Mouse (Mus musculus) T-helper 2 cell (primary cell): Measurements from ENCODE around the gene Zfp956.
"Not testable (repeated sequence)": the region's sequence is repeated elsewhere in the genome, so short reads cannot be mapped to it uniquely, and the experiment has no call there.

Experiments
- in situ Hi-C: fragments of 300-600 bp; cut with MboI, MseI; formaldehyde crosslinking; loops from one replicate; pipeline ENCODE4 v1.15.1; 2025; ENCODE audit warnings: high pct_unique_total_duplicates

Zfp956 gene

DNA sequence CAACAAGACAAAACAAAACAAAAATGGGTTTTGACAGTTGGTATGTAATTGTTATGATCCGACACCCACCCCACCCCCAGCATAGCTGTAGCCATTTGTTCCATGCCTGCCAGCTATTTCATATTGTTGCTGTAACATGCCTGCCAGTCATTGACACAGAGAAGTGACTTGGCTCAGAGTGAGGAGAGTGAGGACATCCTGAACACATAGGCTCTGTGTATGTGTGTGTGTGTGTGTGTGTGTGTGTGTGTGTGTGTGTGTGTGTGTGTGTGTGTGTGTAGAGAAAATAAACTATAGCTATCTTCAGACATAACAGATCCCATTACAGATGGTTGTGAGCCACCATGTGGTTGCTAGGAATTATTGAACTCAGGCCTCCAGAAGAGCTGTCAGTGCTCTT, 15.0 kb downstream of the Zfp956 start:
- in situ Hi-C loops, result not testable (repeated sequence)

DNA sequence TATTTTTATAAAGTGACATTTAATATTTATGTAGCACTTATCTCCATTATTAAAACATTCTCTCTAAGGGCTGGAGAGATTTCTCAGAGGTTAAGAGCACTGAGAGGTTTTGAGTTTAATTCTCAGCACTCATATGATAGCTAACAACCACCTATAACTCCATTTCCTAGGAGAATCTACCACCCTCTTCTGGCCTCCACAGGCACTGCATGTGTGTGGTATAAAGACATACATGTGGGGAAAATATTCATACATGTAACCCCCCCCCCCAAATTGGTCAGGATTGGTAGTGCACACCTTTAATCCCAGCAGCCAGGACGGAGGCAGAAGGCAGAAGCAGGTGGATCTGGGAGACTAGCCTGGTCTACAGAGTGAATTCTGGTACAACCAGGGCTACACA, 21.4 kb downstream of the Zfp956 start:
- in situ Hi-C loops, result no loop called here

DNA sequence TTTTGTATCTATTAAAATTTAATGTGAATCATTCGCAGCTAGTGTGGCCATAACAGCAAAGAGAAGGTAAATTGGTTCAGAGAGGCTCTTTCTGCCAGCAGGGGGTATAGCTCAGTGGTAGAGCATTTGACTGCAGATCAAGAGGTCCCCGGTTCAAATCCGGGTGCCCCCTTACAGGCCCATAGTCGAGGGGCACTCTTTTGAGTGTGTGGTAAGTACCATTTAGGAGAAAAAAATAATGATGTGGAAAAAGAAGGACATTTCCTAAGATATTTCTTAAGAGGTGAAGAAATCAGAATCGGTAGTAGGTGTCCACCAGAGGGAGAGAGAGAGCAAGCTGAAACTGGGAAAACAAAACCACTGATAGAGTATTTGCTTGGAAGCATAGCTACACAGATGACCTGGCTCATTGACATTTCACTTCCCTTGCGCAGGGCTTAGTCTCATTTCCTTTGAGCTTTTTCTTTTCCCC, 25.7 kb downstream of the Zfp956 start:
- in situ Hi-C loops, result no loop called here

DNA sequence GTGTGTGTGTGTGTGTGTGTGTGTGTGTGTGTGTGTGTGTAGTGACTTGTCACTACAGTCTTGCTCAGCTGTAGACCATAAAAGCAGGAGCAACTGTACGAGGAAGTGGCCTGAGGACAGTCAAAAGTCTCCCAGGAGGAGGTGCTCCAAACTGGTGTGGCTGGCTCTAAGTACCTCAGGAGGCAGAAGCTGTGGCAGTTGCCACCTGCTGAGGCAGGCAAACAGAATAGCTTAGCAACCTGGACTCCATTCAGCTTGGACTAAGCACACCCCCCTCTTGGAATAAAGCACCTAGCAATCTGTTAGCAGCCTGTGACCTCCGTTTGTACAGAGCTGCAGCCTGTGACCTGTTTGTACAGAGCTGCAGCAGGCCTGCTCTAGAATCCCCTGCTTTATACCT, 30.7 kb downstream of the Zfp956 start:
- in situ Hi-C loops, result no loop called here

DNA sequence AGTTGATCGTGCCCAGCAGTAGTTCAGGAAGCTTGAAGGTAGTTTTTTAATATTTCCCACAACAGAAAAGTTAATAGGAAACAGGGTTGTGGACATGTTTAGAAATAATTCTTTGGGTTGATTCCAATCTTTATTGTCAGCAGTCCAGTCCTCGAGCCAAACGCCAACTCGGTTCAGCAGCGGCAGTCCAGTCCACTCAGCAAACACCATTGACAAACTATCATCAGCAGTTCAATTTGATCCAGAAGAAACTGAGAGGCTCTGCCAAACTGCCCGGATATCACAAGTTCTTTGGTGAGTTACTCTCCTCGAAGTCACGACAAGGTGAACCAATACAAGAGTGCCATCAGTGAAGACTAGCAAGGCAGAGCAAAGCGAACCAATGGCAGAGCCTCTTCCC, 42.5 kb downstream of the Zfp956 start:
- in situ Hi-C loops, result loop anchor here (10.0 kb wide), 1 partner anchor 309 kb away; no protein-coding TSS in a partner anchor

DNA sequence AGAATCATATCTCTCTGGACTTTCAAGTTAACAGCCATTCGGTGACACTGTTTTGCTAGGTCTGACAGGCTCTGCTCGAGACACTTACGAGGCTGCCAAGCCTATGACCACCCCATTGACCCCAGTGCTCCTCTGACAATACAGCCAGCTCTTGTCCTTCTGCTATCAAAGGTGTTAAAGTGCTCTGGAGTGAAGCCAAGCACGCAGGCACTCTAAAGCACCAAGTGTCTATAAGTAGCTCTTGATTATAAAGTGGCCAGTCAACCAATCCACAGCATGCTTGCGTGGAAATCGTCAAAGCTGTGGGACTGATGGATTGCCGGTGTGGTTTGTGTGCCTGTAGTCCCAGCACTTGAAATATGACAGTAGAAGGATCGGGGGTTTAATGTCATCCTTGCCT, 57.5 kb downstream of the Zfp956 start:
- in situ Hi-C loops, result no loop called here
